ENCODE assay signal across 19 mouse cellular contexts in the genomic region with DNA sequence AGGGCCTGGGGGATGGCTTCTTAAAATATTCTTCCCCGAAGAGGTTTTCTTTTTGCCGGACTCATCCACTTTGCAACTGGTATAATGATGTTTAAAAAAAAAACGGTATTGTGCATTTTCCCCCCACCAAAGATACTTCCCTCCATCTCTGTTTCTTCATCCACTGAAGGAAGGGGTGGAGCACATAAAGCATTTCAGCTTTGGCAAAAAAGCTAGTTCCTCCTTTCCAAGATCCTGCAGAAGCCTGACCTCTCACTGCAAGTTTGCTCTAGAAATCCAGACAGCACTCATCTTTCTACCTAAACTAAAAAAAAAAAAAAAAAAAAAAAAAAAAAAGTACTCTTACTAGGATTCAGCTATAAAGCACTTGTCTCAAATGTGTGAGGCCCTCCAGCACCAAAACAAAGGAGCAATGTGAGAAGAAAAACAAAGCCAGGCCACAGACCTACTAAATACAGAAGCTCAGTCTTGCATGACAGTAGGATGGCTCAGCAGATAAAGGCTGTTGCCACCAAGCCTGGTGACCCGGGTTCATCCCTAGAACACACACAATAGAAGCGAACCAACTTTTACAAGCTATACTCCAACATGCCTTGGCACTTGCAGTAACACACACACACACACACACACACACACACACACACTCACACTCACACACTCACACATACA. TPM values are rescaled to one million over a fixed set of nuclear protein-coding genes. Genes with fewer than 3 reads are reported as not detected.
DNase-seq lines count a peak whose midpoint lies in the region; ATAC-seq lines count a peak whose summit lies in the region.
"Had no signal": no experiment of that assay in that cellular context is flagged by ENCODE, and none has a peak within 500 bp of the region (broad histone marks: within the 10 kb centered on the region; RNA-seq: fewer than 3 reads in every experiment).

No protein-coding gene starts in this region.

- H3K27ac ChIP-seq in hindbrain, embryonic 14.5 days = no peak overlapping the region
- H3K27ac ChIP-seq in hindbrain, embryonic 12.5 days = no peak overlapping the region
- peak overlapping the region; percentile 77; the same call in 1 of the 2 replicates for H3K27ac ChIP-seq in midbrain, embryonic 10.5 days (replicated peaks)
- H3K27ac ChIP-seq in midbrain, embryonic 13.5 days = no peak overlapping the region
- peak overlapping the region; percentile 44; the same call in 1 of the 2 replicates for H3K27ac ChIP-seq in embryonic facial prominence, embryonic 10.5 days (replicated peaks)
- H3K27ac ChIP-seq in midbrain, embryonic 16.5 days (ENCODE audit: low read length) = no peak overlapping the region
- H3K27ac ChIP-seq: embryonic facial prominence, embryonic 13.5 days; forebrain, embryonic 15.5 days; heart, embryonic 13.5 days; limb, embryonic 13.5 days; liver, embryonic 14.5 days had no signal

- H3K4me3 ChIP-seq in hindbrain, embryonic 14.5 days (replicated peaks; ENCODE audit: low read length) = no peak overlapping the region
- no peak overlapping the region for H3K4me3 ChIP-seq in hindbrain, embryonic 12.5 days
- H3K4me3 ChIP-seq in midbrain, embryonic 10.5 days = no peak overlapping the region
- H3K4me3 ChIP-seq in midbrain, embryonic 13.5 days (replicated peaks) = no peak overlapping the region
- H3K4me3 ChIP-seq in embryonic facial prominence, embryonic 10.5 days = no peak overlapping the region
- H3K4me3 ChIP-seq in midbrain, embryonic 16.5 days (ENCODE audit: low read depth, low read length) = no peak overlapping the region
- H3K4me3 ChIP-seq: embryonic facial prominence, embryonic 13.5 days; forebrain, embryonic 15.5 days; heart, embryonic 13.5 days; limb, embryonic 13.5 days had no signal

- H3K36me3 ChIP-seq in hindbrain, embryonic 14.5 days (replicated peaks; ENCODE audit: control insufficient read depth, insufficient read depth) = no peaks in the 10 kb centered on the region
- no peaks in the 10 kb centered on the region for H3K36me3 ChIP-seq in hindbrain, embryonic 12.5 days
- H3K36me3 ChIP-seq in midbrain, embryonic 10.5 days = no peaks in the 10 kb centered on the region
- no peaks in the 10 kb centered on the region for H3K36me3 ChIP-seq in midbrain, embryonic 13.5 days
- no peaks in the 10 kb centered on the region for H3K36me3 ChIP-seq in embryonic facial prominence, embryonic 10.5 days (replicated peaks)
- no peaks in the 10 kb centered on the region for H3K36me3 ChIP-seq in midbrain, embryonic 16.5 days (ENCODE audit: control insufficient read depth, insufficient read depth, low read length)
- H3K36me3 ChIP-seq: embryonic facial prominence, embryonic 13.5 days; forebrain, embryonic 15.5 days; heart, embryonic 13.5 days; limb, embryonic 13.5 days had no signal

- H3K4me1 ChIP-seq in hindbrain, embryonic 14.5 days (replicated peaks; ENCODE audit: control insufficient read depth, insufficient read depth, low read length) = no peaks in the 10 kb centered on the region
- no peaks in the 10 kb centered on the region for H3K4me1 ChIP-seq in hindbrain, embryonic 12.5 days
- H3K4me1 ChIP-seq in midbrain, embryonic 10.5 days = peaks cover 5% of the 10 kb centered on the region; the same call in 1 of the 2 replicates
- no peaks in the 10 kb centered on the region for H3K4me1 ChIP-seq in midbrain, embryonic 13.5 days (replicated peaks)
- no peaks in the 10 kb centered on the region for H3K4me1 ChIP-seq in embryonic facial prominence, embryonic 10.5 days
- H3K4me1 ChIP-seq in midbrain, embryonic 16.5 days (ENCODE audit: control insufficient read depth, insufficient read depth, low read length) = no peaks in the 10 kb centered on the region
- H3K4me1 ChIP-seq: embryonic facial prominence, embryonic 13.5 days; forebrain, embryonic 15.5 days; heart, embryonic 13.5 days; limb, embryonic 13.5 days had no signal

- no peak overlapping the region for H3K4me2 ChIP-seq in hindbrain, embryonic 14.5 days (replicated peaks)
- no peak overlapping the region for H3K4me2 ChIP-seq in hindbrain, embryonic 12.5 days (replicated peaks)
- H3K4me2 ChIP-seq in midbrain, embryonic 13.5 days (replicated peaks) = no peak overlapping the region
- no peak overlapping the region for H3K4me2 ChIP-seq in midbrain, embryonic 16.5 days (ENCODE audit: low read length)
- H3K4me2 ChIP-seq: embryonic facial prominence, embryonic 13.5 days; forebrain, embryonic 15.5 days; heart, embryonic 13.5 days; limb, embryonic 13.5 days; midbrain, embryonic 11.5 days had no signal

- 48% methylated on average over 5 of the region's 5 CpGs for WGBS in hindbrain, embryonic 14.5 days
- WGBS in hindbrain, embryonic 12.5 days = 51% methylated on average over 5 of the region's 5 CpGs
- WGBS in midbrain, embryonic 10.5 days = 63% methylated on average over 5 of the region's 5 CpGs
- 47% methylated on average over 5 of the region's 5 CpGs for WGBS in midbrain, embryonic 13.5 days
- 61% methylated on average over 5 of the region's 5 CpGs for WGBS in embryonic facial prominence, embryonic 10.5 days
- WGBS in midbrain, embryonic 16.5 days = 55% methylated on average over 5 of the region's 5 CpGs

- ATAC-seq in hindbrain, embryonic 14.5 days (ENCODE audit: low FRiP score) = no peak
- ATAC-seq in hindbrain, embryonic 12.5 days (ENCODE audit: low FRiP score) = no peak
- ATAC-seq in midbrain, embryonic 13.5 days = no peak
- ATAC-seq in neutrophil, adult 5-6 weeks (ENCODE audit: extremely low read depth, insufficient number of reproducible peaks, low FRiP score, poor library complexity, severe bottlenecking) = peak; percentile 44; the same call in 1 of the 2 replicates
- ATAC-seq in midbrain, embryonic 16.5 days = no peak
- ATAC-seq: forebrain, embryonic 15.5 days; Patski had no signal

- no peaks in the 10 kb centered on the region for H3K9me3 ChIP-seq in hindbrain, embryonic 14.5 days (ENCODE audit: control insufficient read depth, low read length)
- no peaks in the 10 kb centered on the region for H3K9me3 ChIP-seq in hindbrain, embryonic 12.5 days (replicated peaks)
- H3K9me3 ChIP-seq in midbrain, embryonic 10.5 days (replicated peaks) = no peaks in the 10 kb centered on the region
- H3K9me3 ChIP-seq in midbrain, embryonic 13.5 days = no peaks in the 10 kb centered on the region
- H3K9me3 ChIP-seq in embryonic facial prominence, embryonic 10.5 days = no peaks in the 10 kb centered on the region
- H3K9me3 ChIP-seq in midbrain, embryonic 16.5 days (replicated peaks; ENCODE audit: control insufficient read depth, low read length, poor library complexity, severe bottlenecking) = no peaks in the 10 kb centered on the region
- H3K9me3 ChIP-seq: embryonic facial prominence, embryonic 13.5 days; forebrain, embryonic 15.5 days; heart, embryonic 13.5 days; limb, embryonic 13.5 days had no signal

- DNase-seq in hindbrain, embryonic 14.5 days (ENCODE audit: low spot score) = peak; percentile 22
- DNase-seq in midbrain, embryonic 10.5 days (ENCODE audit: low spot score) = no peak
- no peak for DNase-seq in embryonic facial prominence, embryonic 10.5 days (ENCODE audit: low spot score)
- DNase-seq in natural killer cell, adult 2 months (ENCODE audit: low spot score in 2 of 2) = no peak
- DNase-seq: adrenal gland, adult 8-10 months; cerebellum, adult 9-11 months; kidney, postnatal 10 days; thymus, postnatal 25 days had no signal

- no peak overlapping the region for H3K9ac ChIP-seq in hindbrain, embryonic 14.5 days
- no peak overlapping the region for H3K9ac ChIP-seq in hindbrain, embryonic 12.5 days
- H3K9ac ChIP-seq in midbrain, embryonic 13.5 days (replicated peaks) = no peak overlapping the region
- no peak overlapping the region for H3K9ac ChIP-seq in midbrain, embryonic 16.5 days (ENCODE audit: low read depth, low read length)
- H3K9ac ChIP-seq: embryonic facial prominence, embryonic 13.5 days; forebrain, embryonic 15.5 days; heart, embryonic 13.5 days; limb, embryonic 13.5 days; liver, embryonic 14.5 days had no signal

- H3K27me3 ChIP-seq in hindbrain, embryonic 14.5 days (ENCODE audit: control insufficient read depth, insufficient read depth, low read length) = peaks cover 6% of the 10 kb centered on the region; the same call in 1 of the 2 replicates
- peaks cover 17% of the 10 kb centered on the region for H3K27me3 ChIP-seq in hindbrain, embryonic 12.5 days
- peaks cover 96% of the 10 kb centered on the region for H3K27me3 ChIP-seq in midbrain, embryonic 10.5 days (ENCODE audit: low read depth, poor library complexity, severe bottlenecking)
- H3K27me3 ChIP-seq in midbrain, embryonic 13.5 days = peaks cover 12% of the 10 kb centered on the region; the same call in 1 of the 2 replicates
- peaks cover 81% of the 10 kb centered on the region for H3K27me3 ChIP-seq in embryonic facial prominence, embryonic 10.5 days (replicated peaks; ENCODE audit: low read depth, poor library complexity, severe bottlenecking)
- H3K27me3 ChIP-seq in midbrain, embryonic 16.5 days (ENCODE audit: control insufficient read depth, insufficient read depth, low read depth, low read length) = peaks cover 3% of the 10 kb centered on the region
- H3K27me3 ChIP-seq: forebrain, embryonic 15.5 days; heart, embryonic 13.5 days had no signal

RNA-seq across cellular contexts. Expression of gene Ap1s2, which starts 41.0 kb away (rescaled TPM):
- polyA plus RNA-seq in hindbrain, embryonic 14.5 days (2014; fragmentation: Nextera tagmentation; extraction: Ambion mirVana) = 155 and 167 TPM in 2 replicates
- 51.9 and 58.5 TPM in 2 replicates for polyA plus RNA-seq in hindbrain, embryonic 12.5 days (2016; fragmentation: Nextera tagmentation; extraction: Ambion mirVana)
- polyA plus RNA-seq in midbrain, embryonic 10.5 days (2016; fragmentation: Nextera tagmentation; extraction: Ambion mirVana) = 30.7 and 32.0 TPM in 2 replicates
- 69.3 and 89.6 TPM in 2 replicates for polyA plus RNA-seq in midbrain, embryonic 13.5 days (2015; fragmentation: Nextera tagmentation; extraction: Ambion mirVana)
- polyA plus RNA-seq in embryonic facial prominence, embryonic 10.5 days (2016; fragmentation: Nextera tagmentation; extraction: Ambion mirVana) = 20.8 and 22.7 TPM in 2 replicates
- total RNA-seq in neutrophil, adult 5-6 weeks (2017) = 61.6 and 77.7 TPM in 2 replicates
- 120 and 133 TPM in 2 replicates for polyA plus RNA-seq in midbrain, embryonic 16.5 days (2015; fragmentation: Nextera tagmentation; extraction: Ambion mirVana)

Comparison
In these comparisons a context has a peak if more than half of its experiments do, and no peak if none do; other contexts are left out.
1. H3K27ac ChIP-seq: peak in midbrain, embryonic 10.5 days (single experiment) and embryonic facial prominence, embryonic 10.5 days (single experiment); none in hindbrain, embryonic 14.5 days (single experiment), hindbrain, embryonic 12.5 days (single experiment), midbrain, embryonic 13.5 days (single experiment) and midbrain, embryonic 16.5 days (single experiment).